Mouse (Mus musculus) central nervous system, embryonic 14 days (tissue): Measurements from ENCODE around the gene Gatad2b. TPM values are rescaled to one million over a fixed set of nuclear protein-coding genes. Genes with fewer than 3 reads are reported as not detected.

ENCODE experiments used
- polyA plus RNA-seq: library from polyadenylated mRNA; depleted of rRNA; stranded (reverse); fragments of >200 nt; gene quantifications from 2 replicates; pipeline ENCODE4 v1.2.3, GENCODE M21; 2012; rRNA removed

The Gatad2b gene
- 31.6 and 35.4 TPM in 2 replicates for polyA plus RNA-seq

GRCm38 (mm10) chr3:90292345-90293275, at the start of gene Gatad2b:
Gene Gatad2b (plus strand): TSS chr3:90293178.

DNA sequence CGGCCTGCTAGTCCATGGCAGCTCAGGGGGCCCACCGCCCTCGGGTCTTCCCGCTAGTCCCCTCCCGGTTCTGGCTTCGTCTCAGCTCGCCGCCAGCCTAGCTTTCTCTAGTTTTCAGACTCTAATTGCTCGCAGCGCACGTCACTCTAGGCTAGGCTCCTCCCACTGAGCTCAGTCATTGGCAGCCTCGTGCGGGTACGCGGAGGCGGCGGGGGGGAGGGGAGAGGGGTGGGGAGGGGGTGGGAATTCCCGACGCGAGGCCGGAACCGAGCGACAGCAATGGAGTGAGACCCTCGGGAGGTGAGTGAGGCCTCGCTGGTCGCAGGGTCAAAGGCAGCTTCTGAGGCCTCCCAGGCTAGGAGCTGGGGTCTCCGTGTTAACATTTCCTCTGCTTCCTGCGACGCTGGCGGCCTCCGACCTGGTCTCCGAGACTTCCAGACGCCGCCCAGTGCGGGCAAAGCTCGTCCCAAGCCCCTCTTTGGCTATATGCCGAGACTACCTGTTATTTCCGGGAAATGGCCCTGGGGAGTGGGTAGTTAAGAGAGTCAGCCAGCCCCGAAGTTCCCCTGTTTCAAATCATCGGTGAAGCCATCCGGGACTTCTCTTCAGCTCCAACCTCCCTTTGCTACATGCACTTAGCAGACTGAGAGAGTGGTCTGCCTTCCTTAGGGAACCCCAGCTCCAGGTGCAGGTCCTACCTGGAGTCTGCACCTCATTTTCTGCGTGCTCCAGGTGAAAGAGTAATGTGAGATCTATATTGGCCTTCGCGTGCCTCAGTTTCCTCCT, 44.8 kb upstream of the Gatad2b start, which contains the start of gene Slc39a1:
Slc39a1 (plus strand) TSS at position 213 of the 786 bp plus-strand sequence.

GRCm38 (mm10) chr3:90253653-90254418, 39.1 kb upstream of the Gatad2b start, which contains the start of gene Crtc2:
Gene Crtc2 (plus strand): TSS chr3:90254163.

GRCm38 (mm10) chr3:90265034-90265931, 27.7 kb upstream of the Gatad2b start, which contains the start of gene Dennd4b:
Gene Dennd4b (plus strand): TSS chr3:90265185.

GRCm38 (mm10) chr3:90389511-90390490, 96.8 kb downstream of the Gatad2b start, which contains the start of gene Slc27a3:
Gene Slc27a3 (minus strand): TSS chr3:90389938.

Other genes starting within 250 kb of the Gatad2b start
- 91.8 and 99.7 TPM in 2 replicates for gene 4933434E20Rik, start 241.5 kb upstream of the Gatad2b start, polyA plus RNA-seq
- gene Ubap2l, start 240.6 kb upstream of the Gatad2b start, polyA plus RNA-seq = 152 and 168 TPM in 2 replicates
- 224 and 236 TPM in 2 replicates for gene Tpm3, start 220.5 kb upstream of the Gatad2b start, polyA plus RNA-seq
- 2.0 and 2.5 TPM in 2 replicates for gene Nup210l, start 189.0 kb upstream of the Gatad2b start, polyA plus RNA-seq
- gene Rps27, start 79.5 kb upstream of the Gatad2b start, polyA plus RNA-seq = 2,671 and 2,744 TPM in 2 replicates
- gene Rab13, start 79.5 kb upstream of the Gatad2b start, polyA plus RNA-seq = 20.0 and 25.5 TPM in 2 replicates
- 64.0 and 67.6 TPM in 2 replicates for gene Jtb, start 61.6 kb upstream of the Gatad2b start, polyA plus RNA-seq
- gene Creb3l4, start 49.7 kb upstream of the Gatad2b start, polyA plus RNA-seq = 2.2 and 2.9 TPM in 2 replicates
- 27.4 and 33.3 TPM in 2 replicates for gene Slc39a1, start 45.0 kb upstream of the Gatad2b start, polyA plus RNA-seq
- 62.1 and 70.6 TPM in 2 replicates for gene Crtc2, start 39.0 kb upstream of the Gatad2b start, polyA plus RNA-seq
- 22.6 and 23.6 TPM in 2 replicates for gene Dennd4b, start 28.0 kb upstream of the Gatad2b start, polyA plus RNA-seq
- 41.9 and 54.3 TPM in 2 replicates for gene Slc27a3, start 96.8 kb downstream of the Gatad2b start, polyA plus RNA-seq
- 54.7 and 56.2 TPM in 2 replicates for gene Ints3, start 140.4 kb downstream of the Gatad2b start, polyA plus RNA-seq
- 6.2 and 9.0 TPM in 2 replicates for gene Npr1, start 172.7 kb downstream of the Gatad2b start, polyA plus RNA-seq
- gene Ilf2, start 182.9 kb downstream of the Gatad2b start, polyA plus RNA-seq = 195 and 228 TPM in 2 replicates
- 47.3 and 49.6 TPM in 2 replicates for gene Snapin, start 197.9 kb downstream of the Gatad2b start, polyA plus RNA-seq
- 202 and 231 TPM in 2 replicates for gene Chtop, start 216.3 kb downstream of the Gatad2b start, polyA plus RNA-seq
- gene S100a1, start 221.2 kb downstream of the Gatad2b start, polyA plus RNA-seq = 10.7 and 14.6 TPM in 2 replicates
- gene S100a13, start 221.3 kb downstream of the Gatad2b start, polyA plus RNA-seq = 8.2 and 13.0 TPM in 2 replicates
- 0.18 and 4.9 TPM in 2 replicates for gene S100a14, start 233.7 kb downstream of the Gatad2b start, polyA plus RNA-seq
- gene S100a16, start 244.1 kb downstream of the Gatad2b start, polyA plus RNA-seq = 22.0 and 30.8 TPM in 2 replicates